Mouse (Mus musculus): ENCODE data around the gene Arid3a.

DNA sequence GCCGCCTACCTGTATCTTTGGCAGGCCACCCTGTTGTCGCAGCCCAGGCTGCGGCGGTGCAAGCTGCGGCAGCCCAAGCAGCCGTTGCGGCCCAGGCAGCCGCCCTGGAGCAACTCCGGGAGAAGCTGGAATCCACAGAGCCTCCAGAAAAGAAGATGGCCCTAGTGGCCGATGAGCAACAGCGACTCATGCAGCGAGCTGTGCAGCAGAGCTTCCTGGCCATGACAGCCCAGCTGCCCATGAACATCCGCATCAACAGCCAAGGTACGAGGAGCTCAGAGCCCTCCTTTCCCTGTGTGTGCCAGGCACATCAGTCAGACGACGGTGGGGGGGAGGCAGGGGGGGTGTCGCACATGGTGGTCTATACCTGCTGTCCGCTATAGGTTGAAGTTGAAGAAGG, 23.8 kb downstream of the Arid3a start:
- TF ChIP-seq CTCF (IDR thresholded peaks at IDR 0.05; ENCODE audit: control insufficient read depth, insufficient read depth, low read length) = no peak
- no peak for TF ChIP-seq POLR2A (IDR thresholded peaks at IDR 0.05; ENCODE audit: borderline replicate concordance, control insufficient read depth, low read depth, low read length)

All from bone marrow, adult 2 months (tissue).